Mouse (Mus musculus) CH12.LX (cell line): ENCODE measurements at regions not wholly inside any gene's neighbourhood (a gene's known extent, or its start where the extent isn't known, plus 50 kb on each side); places are given as distances from the start of the nearest gene placed in this dataset.

ENCODE experiments used
- DNase-seq: peaks from one replicate; pipeline ENCODE4 v3.0.0-alpha.2; 2013; ENCODE audit errors: extremely low read depth
- H3K27ac ChIP-seq: 2 replicates; pipeline ENCODE4 v1.5.1; 2012; ENCODE audit warnings: low read depth, mild to moderate bottlenecking, control low read depth, moderate library complexity; ENCODE audit not compliant: insufficient read depth
- H3K27me3 ChIP-seq: replicated peaks from 2 replicates; pipeline ENCODE3; 2012; ENCODE audit warnings: inconsistent platforms
- H3K36me3 ChIP-seq, 2 experiments: replicated peaks in 1 of 2; 2 replicates each; pipeline versions ENCODE3 to v1.6.1; 2012; ENCODE audit warnings: inconsistent platforms in 1 of 2, low read length in 1 of 2, mild to moderate bottlenecking in 1 of 2, mixed read lengths in 1 of 2, moderate library complexity in 1 of 2; ENCODE audit not compliant: control insufficient read depth in 1 of 2, insufficient read depth in 1 of 2
- H3K4me1 ChIP-seq, 2 experiments: 2 replicates each; pipeline ENCODE4 v1.6.1; 2012; ENCODE audit warnings: inconsistent platforms in 1 of 2, moderate library complexity in 1 of 2; ENCODE audit not compliant: insufficient read depth in 2 of 2, control insufficient read depth in 1 of 2
- H3K4me2 ChIP-seq: 2 replicates; pipeline ENCODE4 v1.6.1; 2012; ENCODE audit warnings: low read depth, mild to moderate bottlenecking, control low read depth; ENCODE audit not compliant: poor library complexity, insufficient read depth, severe bottlenecking
- H3K4me3 ChIP-seq, 3 experiments: fragments of 150-350 bp in 1 of 3; sonication (generic) in 1 of 3; replicated peaks in 1 of 3; 2 replicates each; pipeline versions ENCODE3 to v1.5.1; 2011 to 2012; ENCODE audit warnings: low read depth in 2 of 3, low read length in 2 of 3, mild to moderate bottlenecking in 2 of 3, moderate library complexity in 2 of 3, control low read depth in 1 of 3, improper control_type of control experiment in 1 of 3, inconsistent platforms in 1 of 3, mixed read lengths in 1 of 3; ENCODE audit not compliant: poor library complexity in 1 of 3
- H3K79me2 ChIP-seq: replicated peaks from 2 replicates; pipeline ENCODE4 v1.6.1; 2012; ENCODE audit warnings: mild to moderate bottlenecking, moderate library complexity; ENCODE audit not compliant: control insufficient read depth, poor library complexity, insufficient read depth, severe bottlenecking; ENCODE audit errors: extremely low read depth
- H3K9ac ChIP-seq: 2 replicates; pipeline ENCODE4 v1.6.1; 2012; ENCODE audit warnings: low read depth, mild to moderate bottlenecking, control low read depth, moderate library complexity; ENCODE audit not compliant: insufficient read depth
- H3K9me3 ChIP-seq: replicated peaks from 2 replicates; pipeline ENCODE3; 2012; ENCODE audit warnings: low read length, inconsistent platforms, mixed read lengths
- CHD1 ChIP-seq: IDR thresholded peaks from 2 replicates; pipeline ENCODE4 v1.6.1; 2012; ENCODE audit warnings: low read depth, low read length, improper control_type of control experiment, inconsistent platforms
- CTCF ChIP-seq, 2 experiments: IDR thresholded peaks in 1 of 2; conservative IDR thresholded peaks in 1 of 2; 2 replicates each; pipeline ENCODE4 v1.5.1; 2011 to 2012; ENCODE audit warnings: low read depth in 2 of 2, low read length in 2 of 2, improper control_type of control experiment in 1 of 2, inconsistent platforms in 1 of 2, mild to moderate bottlenecking in 1 of 2, moderate library complexity in 1 of 2
- ELF1 ChIP-seq: IDR thresholded peaks from 2 replicates; pipeline ENCODE4 v1.6.1; 2014; ENCODE audit warnings: low read depth, mild to moderate bottlenecking, inconsistent platforms, low read length, improper control_type of control experiment
- GABPA ChIP-seq: IDR thresholded peaks from 2 replicates; pipeline ENCODE4 v1.6.1; 2012; ENCODE audit warnings: low read depth, low read length, improper control_type of control experiment, inconsistent platforms; ENCODE audit not compliant: insufficient replicate concordance
- HCFC1 ChIP-seq: IDR thresholded peaks from 2 replicates; pipeline ENCODE4 v1.6.1; 2012; ENCODE audit warnings: low read depth, mild to moderate bottlenecking, inconsistent platforms, low read length, improper control_type of control experiment
- IRF4 ChIP-seq: IDR thresholded peaks from 2 replicates; pipeline ENCODE4 v1.6.1; 2014; ENCODE audit warnings: low read depth, mild to moderate bottlenecking, inconsistent platforms, low read length, improper control_type of control experiment
- JUN ChIP-seq: IDR thresholded peaks from 2 replicates; pipeline ENCODE4 v1.6.1; 2011; ENCODE audit warnings: low read depth, mild to moderate bottlenecking, low read length, improper control_type of control experiment, moderate library complexity; ENCODE audit not compliant: insufficient read depth
- KAT2A ChIP-seq: IDR thresholded peaks from 2 replicates; pipeline ENCODE4 v1.6.1; 2012; ENCODE audit warnings: low read length, improper control_type of control experiment, inconsistent platforms; ENCODE audit not compliant: insufficient replicate concordance
- MAFK ChIP-seq: IDR thresholded peaks from 2 replicates; pipeline ENCODE4 v1.6.1; 2011; ENCODE audit warnings: low read length, improper control_type of control experiment; ENCODE audit not compliant: insufficient replicate concordance
- MAX ChIP-seq: IDR thresholded peaks from 2 replicates; pipeline ENCODE4 v1.6.1; 2011; ENCODE audit warnings: low read length, improper control_type of control experiment
- MAZ ChIP-seq: IDR thresholded peaks from 2 replicates; pipeline ENCODE4 v1.6.1; 2012; ENCODE audit warnings: low read depth, mild to moderate bottlenecking, inconsistent platforms, low read length, improper control_type of control experiment, moderate library complexity
- MXI1 ChIP-seq: IDR thresholded peaks from 2 replicates; pipeline ENCODE4 v1.6.1; 2011; ENCODE audit warnings: mild to moderate bottlenecking, low read depth, low read length, improper control_type of control experiment
- NELFE ChIP-seq: IDR thresholded peaks from 2 replicates; pipeline ENCODE4 v1.6.1; 2011; ENCODE audit warnings: low read depth, low read length, improper control_type of control experiment
- PAX5 ChIP-seq: IDR thresholded peaks from 2 replicates; pipeline ENCODE4 v1.6.1; 2012; ENCODE audit warnings: low read length, inconsistent platforms, mixed read lengths
- POLR2A ChIP-seq: IDR thresholded peaks from 2 replicates; pipeline ENCODE4 v1.6.1; 2011; ENCODE audit warnings: low read depth, mild to moderate bottlenecking, improper control_type of control experiment, low read length
- SIN3A ChIP-seq: IDR thresholded peaks from 2 replicates; pipeline ENCODE4 v1.6.1; 2012; ENCODE audit warnings: low read length, improper control_type of control experiment, inconsistent platforms
- SMC3 ChIP-seq: IDR thresholded peaks from 2 replicates; pipeline ENCODE4 v1.6.1; 2011; ENCODE audit warnings: low read depth, low read length, improper control_type of control experiment
- TCF12 ChIP-seq: IDR thresholded peaks from 2 replicates; pipeline ENCODE4 v1.6.1; 2014; ENCODE audit warnings: low read depth, mild to moderate bottlenecking, inconsistent platforms, low read length, improper control_type of control experiment
- UBTF ChIP-seq: IDR thresholded peaks from 2 replicates; pipeline ENCODE4 v1.6.1; 2012; ENCODE audit warnings: low read depth, mild to moderate bottlenecking, inconsistent platforms, low read length, improper control_type of control experiment, moderate library complexity
- USF2 ChIP-seq: conservative IDR thresholded peaks from 2 replicates; pipeline ENCODE4 v1.6.1; 2011; ENCODE audit warnings: low read depth, low read length, improper control_type of control experiment
- ZC3H11A ChIP-seq: IDR thresholded peaks from 2 replicates; pipeline ENCODE4 v1.6.1; 2012; ENCODE audit warnings: low read depth, mild to moderate bottlenecking, inconsistent platforms, low read length, improper control_type of control experiment
- ZMIZ1 ChIP-seq: IDR thresholded peaks from 2 replicates; pipeline ENCODE4 v1.6.1; 2012; ENCODE audit warnings: low read depth, mild to moderate bottlenecking, inconsistent platforms, low read length, improper control_type of control experiment
- ZNF384 ChIP-seq: IDR thresholded peaks from 2 replicates; pipeline ENCODE4 v1.6.1; 2012; ENCODE audit warnings: low read depth, low read length, improper control_type of control experiment, inconsistent platforms
- dilution Hi-C: fragments of 300-500 bp; cut with MboI; formaldehyde crosslinking; loops from 2 replicates; pipeline ENCODE4 v1.14.3; 2020; ENCODE audit warnings: low sequenced_read_pairs; ENCODE audit not compliant: extremely low pct_unique_long_range_greater_than_20kb, extremely low pct_ligation_motif_present
- in situ Hi-C: fragments of 300-500 bp; cut with MboI; formaldehyde crosslinking; loops from 3 replicates; pipeline ENCODE4 v1.14.3; 2019; ENCODE audit warnings: low sequenced_read_pairs, low pct_ligation_motif_present, low pct_unique_long_range_greater_than_20kb, mixed read lengths

GRCm38 (mm10) chr3:71913783-71914182, 1053.9 kb downstream of the Sis start:
- H3K4me3 ChIP-seq = no peak overlapping the region
- no peak overlapping the region for H3K27ac ChIP-seq
- no peak overlapping the region for H3K9ac ChIP-seq
- in situ Hi-C loops (no loop called here), dilution Hi-C loops (no loop called here)
- no peak overlapping the region for H3K4me2 ChIP-seq
- TF ChIP-seq MAX (no peak), MAFK (0 out of 2 replicates have a peak, but pooled peaks have one; percentile 59), ELF1 (no peak), ZC3H11A (no peak), ZNF384 (no peak), JUN (no peak), MXI1 (no peak)
- no peaks in the 10 kb centered on the region for H3K79me2 ChIP-seq
- no peak for DNase-seq
- H3K4me1 ChIP-seq = no peaks in the 10 kb centered on the region
- H3K27me3 ChIP-seq = no peaks in the 10 kb centered on the region
- no peaks in the 10 kb centered on the region for H3K36me3 ChIP-seq
- H3K9me3 ChIP-seq = no peaks in the 10 kb centered on the region

- dilution Hi-C loops = no loop called here
- no peak for DNase-seq
- H3K36me3 ChIP-seq = no peaks in the 10 kb centered on the region
- no peaks in the 10 kb centered on the region for H3K27me3 ChIP-seq
- no peaks in the 10 kb centered on the region for H3K4me1 ChIP-seq
- H3K4me2 ChIP-seq = no peak overlapping the region
- H3K79me2 ChIP-seq = no peaks in the 10 kb centered on the region
- H3K4me3 ChIP-seq = no peak overlapping the region
- no peak overlapping the region for H3K27ac ChIP-seq
- H3K9ac ChIP-seq = no peak overlapping the region
- H3K9me3 ChIP-seq = no peaks in the 10 kb centered on the region
- in situ Hi-C loops = no loop called here
- TF ChIP-seq NELFE = no peak
- no peak for TF ChIP-seq MAZ
- no peak for TF ChIP-seq USF2
- TF ChIP-seq POLR2A = no peak
- TF ChIP-seq CTCF (conservative IDR thresholded peaks at IDR 0.05 in 1 of 2, IDR thresholded peaks at IDR 0.05 in 1 of 2; ENCODE audit: low read depth in 2 of 2, low read length in 2 of 2) = no peak
- no peak for TF ChIP-seq KAT2A
- no peak for TF ChIP-seq SIN3A
- no peak for TF ChIP-seq MAX
- no peak for TF ChIP-seq PAX5
- no peak for TF ChIP-seq TCF12
- no peak for TF ChIP-seq HCFC1
- TF ChIP-seq IRF4 = no peak
- TF ChIP-seq JUN = no peak
- TF ChIP-seq ZMIZ1 = no peak
- no peak for TF ChIP-seq UBTF
- no peak for TF ChIP-seq SMC3
- no peak for TF ChIP-seq CHD1
- TF ChIP-seq GABPA = no peak
- TF ChIP-seq MXI1 = no peak
These were observed 1058.4 kb downstream of the Sis start for GRCm38 (mm10) chr3:71909242-71909641.
